Mouse (Mus musculus): ENCODE results near the gene Grsf1. TPM values are rescaled to one million over a fixed set of nuclear protein-coding genes. Genes with fewer than 3 reads are reported as not detected.
A peak's percentile ranks its signal among the peaks of the same experiment; 100 is the strongest.

The Grsf1 gene
- polyA plus RNA-seq (2015; fragmentation: Nextera tagmentation; extraction: Ambion mirVana) = 68.2 and 70.9 TPM in 2 replicates

GRCm38 (mm10) chr5:88675443-88676387, at the start of gene Grsf1:
TSS of gene Grsf1 (minus strand) at chr5:88676171.
- Histone ChIP-seq H3K9me3 (no peaks in the 10 kb centered on the region), H3K4me3 (peak within 1 kb of the TSS; percentile 97), H3K27me3 (no peaks in the 10 kb centered on the region), H3K4me1 (replicated peaks) (peaks cover 21% of the 10 kb centered on the region), H3K4me2 (peak within 1 kb of the TSS; percentile 77), H3K27ac (peak within 1 kb of the TSS; percentile 99), H3K9ac (peak within 1 kb of the TSS; percentile 97), H3K36me3 (peaks cover 19% of the 10 kb centered on the region)
- ATAC-seq (ENCODE audit: low FRiP score) = peak; percentile 93
- under 1% methylated on average over 106 of the region's 127 CpGs for WGBS

GRCm38 (mm10) chr5:88724030-88724429, 48.1 kb upstream of the Grsf1 start:
- H3K27ac ChIP-seq = no peak overlapping the region
- no peak overlapping the region for H3K4me2 ChIP-seq
- ATAC-seq (ENCODE audit: low FRiP score) = no peak
- WGBS = 85% methylated on average over 3 of the region's 3 CpGs
- H3K4me3 ChIP-seq = no peak overlapping the region
- no peaks in the 10 kb centered on the region for H3K9me3 ChIP-seq
- H3K27me3 ChIP-seq = no peaks in the 10 kb centered on the region
- H3K4me1 ChIP-seq (replicated peaks) = peaks cover 34% of the 10 kb centered on the region
- H3K9ac ChIP-seq = no peak overlapping the region
- no peaks in the 10 kb centered on the region for H3K36me3 ChIP-seq

GRCm38 (mm10) chr5:88722213-88722600, 46.2 kb upstream of the Grsf1 start:
- no peaks in the 10 kb centered on the region for H3K9me3 ChIP-seq
- H3K4me2 ChIP-seq = peak overlapping the region; percentile 95
- no peak for ATAC-seq (ENCODE audit: low FRiP score)
- peak overlapping the region; percentile 94; the same call in 1 of the 2 replicates for H3K27ac ChIP-seq
- peak overlapping the region; percentile 99 for H3K9ac ChIP-seq
- WGBS = 37% methylated on average over 4 of the region's 4 CpGs
- H3K4me1 ChIP-seq (replicated peaks) = peaks cover 34% of the 10 kb centered on the region
- no peaks in the 10 kb centered on the region for H3K36me3 ChIP-seq
- H3K27me3 ChIP-seq = no peaks in the 10 kb centered on the region
- H3K4me3 ChIP-seq = peak overlapping the region; percentile 99

GRCm38 (mm10) chr5:88721565-88722212, 45.7 kb upstream of the Grsf1 start:
- Histone ChIP-seq H3K27me3 (no peaks in the 10 kb centered on the region), H3K4me1 (replicated peaks) (peaks cover 34% of the 10 kb centered on the region), H3K27ac (peak overlapping the region; percentile 94), H3K9me3 (no peaks in the 10 kb centered on the region), H3K9ac (peak overlapping the region; percentile 99), H3K4me2 (peak overlapping the region; percentile 95), H3K36me3 (no peaks in the 10 kb centered on the region), H3K4me3 (peak overlapping the region; percentile 99)
- 2% methylated on average over 31 of the region's 31 CpGs for WGBS
- ATAC-seq (ENCODE audit: low FRiP score) = peak; percentile 31

GRCm38 (mm10) chr5:88721003-88721475, 45.1 kb upstream of the Grsf1 start:
- H3K4me2 ChIP-seq = peak overlapping the region; percentile 95
- no peaks in the 10 kb centered on the region for H3K36me3 ChIP-seq
- H3K9me3 ChIP-seq = no peaks in the 10 kb centered on the region
- peak; percentile 77 for ATAC-seq (ENCODE audit: low FRiP score)
- peak overlapping the region; percentile 94 for H3K27ac ChIP-seq
- H3K9ac ChIP-seq = peak overlapping the region; percentile 99
- peak overlapping the region; percentile 99 for H3K4me3 ChIP-seq
- under 1% methylated on average over 37 of the region's 38 CpGs for WGBS
- peaks cover 34% of the 10 kb centered on the region for H3K4me1 ChIP-seq (replicated peaks)
- no peaks in the 10 kb centered on the region for H3K27me3 ChIP-seq

GRCm38 (mm10) chr5:88720116-88721002, 44.4 kb upstream of the Grsf1 start, which contains the start of gene Mob1b:
TSS of gene Mob1b (plus strand) at chr5:88720855.
- H3K36me3 ChIP-seq = no peaks in the 10 kb centered on the region
- H3K27me3 ChIP-seq = no peaks in the 10 kb centered on the region
- H3K9me3 ChIP-seq = no peaks in the 10 kb centered on the region
- H3K4me3 ChIP-seq = peak within 1 kb of the TSS; percentile 99
- H3K9ac ChIP-seq = peak within 1 kb of the TSS; percentile 99
- WGBS = under 1% methylated on average over 47 of the region's 54 CpGs
- peak; percentile 95 for ATAC-seq (ENCODE audit: low FRiP score)
- peak within 1 kb of the TSS; percentile 94 for H3K27ac ChIP-seq
- H3K4me1 ChIP-seq (replicated peaks) = peaks cover 34% of the 10 kb centered on the region
- H3K4me2 ChIP-seq = peak within 1 kb of the TSS; percentile 95

- H3K36me3 ChIP-seq = no peaks in the 10 kb centered on the region
- 88% methylated on average over 2 of the region's 2 CpGs for WGBS
Observed at GRCm38 (mm10) chr5:88716983-88717382, 41.0 kb upstream of the Grsf1 start.

GRCm38 (mm10) chr5:88712328-88712727, 36.4 kb upstream of the Grsf1 start:
- 76% methylated on average over 6 of the region's 6 CpGs for WGBS
- H3K36me3 ChIP-seq = no peaks in the 10 kb centered on the region

More at GRCm38 (mm10) chr5:88716983-88717382, 41.0 kb upstream of the Grsf1 start:
- no peaks in the 10 kb centered on the region for H3K9me3 ChIP-seq
- no peak overlapping the region for H3K27ac ChIP-seq
- ATAC-seq (ENCODE audit: low FRiP score) = no peak
- no peak overlapping the region for H3K4me2 ChIP-seq
- H3K27me3 ChIP-seq = no peaks in the 10 kb centered on the region
- H3K4me1 ChIP-seq (replicated peaks) = peaks cover 12% of the 10 kb centered on the region
- H3K4me3 ChIP-seq = no peak overlapping the region
- H3K9ac ChIP-seq = no peak overlapping the region

GRCm38 (mm10) chr5:88711618-88712224, 35.8 kb upstream of the Grsf1 start:
- no peaks in the 10 kb centered on the region for H3K9me3 ChIP-seq
- ATAC-seq (ENCODE audit: low FRiP score) = no peak
- 37% methylated on average over 10 of the region's 10 CpGs for WGBS
- H3K36me3 ChIP-seq = no peaks in the 10 kb centered on the region
- no peak overlapping the region for H3K4me2 ChIP-seq
- no peak overlapping the region for H3K9ac ChIP-seq
- no peak overlapping the region for H3K27ac ChIP-seq
- no peak overlapping the region for H3K4me3 ChIP-seq
- H3K27me3 ChIP-seq = no peaks in the 10 kb centered on the region
- no peaks in the 10 kb centered on the region for H3K4me1 ChIP-seq (replicated peaks)

More at GRCm38 (mm10) chr5:88712328-88712727, 36.4 kb upstream of the Grsf1 start:
- Histone ChIP-seq H3K4me1 (replicated peaks) (no peaks in the 10 kb centered on the region), H3K9me3 (no peaks in the 10 kb centered on the region), H3K9ac (no peak overlapping the region), H3K27ac (no peak overlapping the region), H3K27me3 (no peaks in the 10 kb centered on the region), H3K4me2 (no peak overlapping the region), H3K4me3 (no peak overlapping the region)
- no peak for ATAC-seq (ENCODE audit: low FRiP score)

GRCm38 (mm10) chr5:88711128-88711527, 35.2 kb upstream of the Grsf1 start:
- Histone ChIP-seq H3K4me2 (no peak overlapping the region), H3K36me3 (no peaks in the 10 kb centered on the region), H3K9ac (no peak overlapping the region), H3K4me3 (no peak overlapping the region), H3K27ac (no peak overlapping the region), H3K9me3 (no peaks in the 10 kb centered on the region), H3K27me3 (no peaks in the 10 kb centered on the region), H3K4me1 (replicated peaks) (no peaks in the 10 kb centered on the region)
- no peak for ATAC-seq (ENCODE audit: low FRiP score)

GRCm38 (mm10) chr5:88703551-88703950, 27.6 kb upstream of the Grsf1 start:
- 85% methylated on average over 4 of the region's 4 CpGs for WGBS
- no peak overlapping the region for H3K4me2 ChIP-seq
- no peaks in the 10 kb centered on the region for H3K9me3 ChIP-seq
- H3K9ac ChIP-seq = no peak overlapping the region
- H3K4me3 ChIP-seq = no peak overlapping the region
- no peaks in the 10 kb centered on the region for H3K36me3 ChIP-seq
- H3K4me1 ChIP-seq (replicated peaks) = no peaks in the 10 kb centered on the region
- no peaks in the 10 kb centered on the region for H3K27me3 ChIP-seq
- no peak for ATAC-seq (ENCODE audit: low FRiP score)
- no peak overlapping the region for H3K27ac ChIP-seq

Measured in hindbrain, embryonic 13.5 days (tissue).